Mouse (Mus musculus) neural tube, embryonic 13.5 days (tissue): Measurements from ENCODE around the gene Msrb1. TPM values are rescaled to one million over a fixed set of nuclear protein-coding genes. Genes with fewer than 3 reads are reported as not detected.

Source experiments
- polyA plus RNA-seq: library from polyadenylated mRNA; unstranded; fragments of >200 nt; fragmentation: Nextera tagmentation; extraction: Ambion mirVana; gene quantifications from 2 replicates; pipeline ENCODE4 v1.2.1, GENCODE M21; 2015

Msrb1 gene
- polyA plus RNA-seq, 1 experiment from 2014 or later = 29.4 TPM

Other genes with a start within 250 kb of the Msrb1 start
- gene Caskin1, start 248.0 kb upstream of the Msrb1 start, polyA plus RNA-seq = 35.0 and 35.3 TPM in 2 replicates
- gene Traf7, start 208.7 kb upstream of the Msrb1 start, polyA plus RNA-seq = 70.1 and 82.9 TPM in 2 replicates
- gene Rab26, start 202.4 kb upstream of the Msrb1 start, polyA plus RNA-seq = 1.5 and 1.6 TPM in 2 replicates
- 20.1 and 22.9 TPM in 2 replicates for gene Pkd1, start 186.8 kb upstream of the Msrb1 start, polyA plus RNA-seq
- gene Tsc2, start 104.0 kb upstream of the Msrb1 start, polyA plus RNA-seq = 62.5 and 73.0 TPM in 2 replicates
- gene Nthl1, start 104.0 kb upstream of the Msrb1 start, polyA plus RNA-seq = 7.4 and 9.7 TPM in 2 replicates
- gene Slc9a3r2, start 86.3 kb upstream of the Msrb1 start, polyA plus RNA-seq = 35.4 and 42.6 TPM in 2 replicates
- not detected in 2 replicates for gene Npw, start 78.2 kb upstream of the Msrb1 start, polyA plus RNA-seq
- 20.9 and 22.2 TPM in 2 replicates for gene Zfp598, start 67.0 kb upstream of the Msrb1 start, polyA plus RNA-seq
- 94.2 and 114 TPM in 2 replicates for gene Syngr3, start 46.7 kb upstream of the Msrb1 start, polyA plus RNA-seq
- gene Gfer, start 40.5 kb upstream of the Msrb1 start, polyA plus RNA-seq = 34.3 and 39.6 TPM in 2 replicates
- gene Noxo1, start 40.4 kb upstream of the Msrb1 start, polyA plus RNA-seq = 1.1 and 1.5 TPM in 2 replicates
- 58.4 and 64.0 TPM in 2 replicates for gene Tbl3, start 29.0 kb upstream of the Msrb1 start, polyA plus RNA-seq
- 0.18 TPM in 1 of 2 replicates, not detected in the other for gene Rnf151, start 18.6 kb upstream of the Msrb1 start, polyA plus RNA-seq
- gene Rps2, start 18.5 kb upstream of the Msrb1 start, polyA plus RNA-seq = 759 and 773 TPM in 2 replicates
- gene Ndufb10, start 12.2 kb upstream of the Msrb1 start, polyA plus RNA-seq = 261 and 273 TPM in 2 replicates
- gene Rpl3l, start 8.8 kb upstream of the Msrb1 start, polyA plus RNA-seq = not detected in 2 replicates
- 0.39 and 0.59 TPM in 2 replicates for gene Hs3st6, start 16.3 kb downstream of the Msrb1 start, polyA plus RNA-seq
- gene Meiob, start 67.6 kb downstream of the Msrb1 start, polyA plus RNA-seq = not detected in 2 replicates
- 55.7 and 59.0 TPM in 2 replicates for gene Hagh, start 103.5 kb downstream of the Msrb1 start, polyA plus RNA-seq
- gene Fahd1, start 113.7 kb downstream of the Msrb1 start, polyA plus RNA-seq = 21.1 and 22.3 TPM in 2 replicates
- 0.39 TPM in 1 of 2 replicates, not detected in the other for gene Igfals, start 129.4 kb downstream of the Msrb1 start, polyA plus RNA-seq
- 63.5 and 76.1 TPM in 2 replicates for gene Nubp2, start 149.7 kb downstream of the Msrb1 start, polyA plus RNA-seq
- gene Spsb3, start 150.0 kb downstream of the Msrb1 start, polyA plus RNA-seq = 64.6 and 74.2 TPM in 2 replicates
- gene Eme2, start 158.4 kb downstream of the Msrb1 start, polyA plus RNA-seq = 32.7 and 36.3 TPM in 2 replicates
- gene Mrps34, start 158.5 kb downstream of the Msrb1 start, polyA plus RNA-seq = 71.1 and 85.7 TPM in 2 replicates
- 86.0 and 89.0 TPM in 2 replicates for gene Nme3, start 159.9 kb downstream of the Msrb1 start, polyA plus RNA-seq
- gene Mapk8ip3, start 200.3 kb downstream of the Msrb1 start, polyA plus RNA-seq = 82.2 and 85.8 TPM in 2 replicates
- 100 and 110 TPM in 2 replicates for gene Jpt2, start 224.0 kb downstream of the Msrb1 start, polyA plus RNA-seq